Mouse (Mus musculus): ENCODE measurements at regions not wholly inside any gene's neighbourhood (a gene's known extent, or its start where the extent isn't known, plus 50 kb on each side); places are given as distances from the start of the nearest gene placed in this dataset.

- DNase-seq (ENCODE audit: low spot score in 2 of 2): no peak
Measured at GRCm38 (mm10) chr14:76717081-76717480, 160.4 kb upstream of the Serp2 start.

GRCm38 (mm10) chr14:76714727-76715126 is 158.0 kb upstream of the Serp2 start:
- DNase-seq (ENCODE audit: low spot score in 2 of 2): no peak

- no peak for DNase-seq (ENCODE audit: low spot score in 2 of 2)
Measured at GRCm38 (mm10) chr14:76713946-76714345, 157.3 kb upstream of the Serp2 start.

GRCm38 (mm10) chr14:76708728-76709127 is 152.0 kb upstream of the Serp2 start:
- no peak for DNase-seq (ENCODE audit: low spot score in 2 of 2)

- DNase-seq (ENCODE audit: low spot score in 2 of 2): no peak
Measured at GRCm38 (mm10) chr14:76703373-76703764, 146.7 kb upstream of the Serp2 start.

- DNase-seq (ENCODE audit: low spot score in 2 of 2): no peak
Measured at GRCm38 (mm10) chr14:76702709-76703372, 146.2 kb upstream of the Serp2 start.

GRCm38 (mm10) chr14:76701911-76702708 is 145.4 kb upstream of the Serp2 start:
- DNase-seq (ENCODE audit: low spot score in 2 of 2): no peak

- no peak for DNase-seq (ENCODE audit: low spot score in 2 of 2)
Measured at GRCm38 (mm10) chr14:76701304-76701703, 144.6 kb upstream of the Serp2 start.

GRCm38 (mm10) chr14:76700796-76701195 is 144.1 kb upstream of the Serp2 start:
- no peak for DNase-seq (ENCODE audit: low spot score in 2 of 2)

GRCm38 (mm10) chr14:76700190-76700589 is 143.5 kb upstream of the Serp2 start:
- DNase-seq (ENCODE audit: low spot score in 2 of 2): no peak

- DNase-seq (ENCODE audit: low spot score in 2 of 2): no peak
Measured at GRCm38 (mm10) chr14:76698718-76699402, 142.2 kb upstream of the Serp2 start.

GRCm38 (mm10) chr14:76696729-76697128 is 140.0 kb upstream of the Serp2 start:
- no peak for DNase-seq (ENCODE audit: low spot score in 2 of 2)

GRCm38 (mm10) chr14:76695691-76696355 is 139.1 kb upstream of the Serp2 start:
- DNase-seq (ENCODE audit: low spot score in 2 of 2): no peak

- no peak for DNase-seq (ENCODE audit: low spot score in 2 of 2)
Measured at GRCm38 (mm10) chr14:76694894-76695293, 138.2 kb upstream of the Serp2 start.

GRCm38 (mm10) chr14:76693351-76694317 is 136.9 kb upstream of the Serp2 start:
- DNase-seq (ENCODE audit: low spot score in 2 of 2): no peak

GRCm38 (mm10) chr14:76687971-76688407 is 131.3 kb upstream of the Serp2 start:
- DNase-seq (ENCODE audit: low spot score in 2 of 2): no peak

- DNase-seq (ENCODE audit: low spot score in 2 of 2): no peak
Measured at GRCm38 (mm10) chr14:76686762-76687453, 130.2 kb upstream of the Serp2 start.

- DNase-seq (ENCODE audit: low spot score in 2 of 2): no peak
Measured at GRCm38 (mm10) chr14:76685830-76686761, 129.4 kb upstream of the Serp2 start.

- no peak for DNase-seq (ENCODE audit: low spot score in 2 of 2)
Measured at GRCm38 (mm10) chr14:76684327-76684726, 127.6 kb upstream of the Serp2 start.
